Mouse (Mus musculus) hindbrain, embryonic 11.5 days (tissue): Measurements from ENCODE around the gene Pex11g. TPM values are rescaled to one million over a fixed set of nuclear protein-coding genes. Genes with fewer than 3 reads are reported as not detected.

Experiments used
- ATAC-seq: fragments of 200-750 bp; cut with Nextera tagmentation; 2 replicates; pipeline ENCODE4 v1.8.0; 2017; ENCODE audit warnings: mild to moderate bottlenecking, moderate TSS enrichment, moderate library complexity; ENCODE audit not compliant: low FRiP score
- DNase-seq: peaks from one replicate; pipeline ENCODE4 v3.0.0-alpha.2; 2015; ENCODE audit warnings: low spot score
- H3K27ac ChIP-seq: fragments of 300-500 bp; sonication (generic); 2 replicates; pipeline ENCODE4 v1.5.1; 2014; ENCODE audit warnings: mild to moderate bottlenecking, low read depth, low read length
- H3K27me3 ChIP-seq: fragments of 300-500 bp; sonication (generic); 2 replicates; pipeline ENCODE4 v1.6.1; 2014; ENCODE audit warnings: mild to moderate bottlenecking, low read length, moderate library complexity, mixed read lengths; ENCODE audit not compliant: control insufficient read depth, insufficient read depth
- H3K36me3 ChIP-seq: fragments of 300-500 bp; sonication (generic); 2 replicates; pipeline ENCODE4 v1.6.1; 2014; ENCODE audit warnings: mild to moderate bottlenecking, low read length, moderate library complexity, mixed read lengths; ENCODE audit not compliant: control insufficient read depth, insufficient read depth
- H3K4me1 ChIP-seq: fragments of 300-500 bp; sonication (generic); replicated peaks from 2 replicates; pipeline ENCODE4 v1.6.1; 2014; ENCODE audit warnings: low read length, mixed read lengths; ENCODE audit not compliant: control insufficient read depth, insufficient read depth
- H3K4me2 ChIP-seq: fragments of 300-500 bp; sonication (generic); replicated peaks from 2 replicates; pipeline ENCODE4 v1.6.1; 2014; ENCODE audit warnings: mild to moderate bottlenecking, low read depth, low read length
- H3K4me3 ChIP-seq: fragments of 300-500 bp; sonication (generic); 2 replicates; pipeline ENCODE4 v1.5.1; 2014; ENCODE audit warnings: low read depth, low read length
- H3K9ac ChIP-seq: fragments of 300-500 bp; sonication (generic); 2 replicates; pipeline ENCODE4 v1.6.1; 2014; ENCODE audit warnings: low read depth, low read length
- H3K9me3 ChIP-seq: fragments of 300-500 bp; sonication (generic); 2 replicates; pipeline ENCODE4 v1.6.1; 2016; ENCODE audit warnings: low read length; ENCODE audit not compliant: control insufficient read depth
- WGBS: fragments of 180-500 bp; shearing (Covaris S2); extraction: QIAGEN DNeasy Blood & Tissue Kit; methylation state at CpG from one replicate; pipeline ENCODE4 v1.1.7; 2014; 5-methylcytosine and 5-hydroxymethylcytosine counted together
- polyA plus RNA-seq: library from polyadenylated mRNA; unstranded; fragments of >200 nt; fragmentation: Nextera tagmentation; extraction: Ambion mirVana; gene quantifications from 2 replicates; pipeline ENCODE4 v1.2.1, GENCODE M21; 2014

Gene Pex11g
- polyA plus RNA-seq, 1 experiment from 2014 or later, result 2.4 TPM

DNA sequence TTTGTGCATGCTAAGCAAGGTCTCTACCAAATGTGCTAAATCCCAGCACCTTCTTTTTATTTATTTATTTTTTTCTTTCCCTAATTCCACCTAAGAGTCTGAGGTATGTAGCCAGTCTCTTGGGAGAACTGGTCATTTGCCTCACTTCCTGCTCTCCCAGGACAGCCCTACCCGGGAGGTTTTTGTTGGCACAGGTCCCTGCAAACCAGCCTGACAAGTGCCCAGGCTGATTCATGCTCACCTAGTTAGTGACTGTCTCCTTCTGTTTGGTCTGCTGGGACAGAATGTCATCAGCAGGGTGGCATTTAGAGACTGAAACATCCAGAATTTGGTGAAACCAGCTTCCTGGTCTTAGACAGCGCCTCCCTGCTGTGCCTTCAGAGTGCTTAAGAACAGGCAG is 37.5 kb downstream of the Pex11g start:
- Histone ChIP-seq H3K9me3 (no peaks in the 10 kb centered on the region), H3K4me1 (no peaks in the 10 kb centered on the region), H3K27me3 (no peaks in the 10 kb centered on the region), H3K36me3 (0 out of 2 replicates have a peak, but pooled peaks cover 4% of the 10 kb centered on the region), H3K9ac (no peak overlapping the region), H3K27ac (no peak overlapping the region), H3K4me2 (no peak overlapping the region), H3K4me3 (no peak overlapping the region)
- 77% methylated on average over 2 of the region's 2 CpGs for WGBS
- DNase-seq, result no peak
- ATAC-seq, result no peak

DNA sequence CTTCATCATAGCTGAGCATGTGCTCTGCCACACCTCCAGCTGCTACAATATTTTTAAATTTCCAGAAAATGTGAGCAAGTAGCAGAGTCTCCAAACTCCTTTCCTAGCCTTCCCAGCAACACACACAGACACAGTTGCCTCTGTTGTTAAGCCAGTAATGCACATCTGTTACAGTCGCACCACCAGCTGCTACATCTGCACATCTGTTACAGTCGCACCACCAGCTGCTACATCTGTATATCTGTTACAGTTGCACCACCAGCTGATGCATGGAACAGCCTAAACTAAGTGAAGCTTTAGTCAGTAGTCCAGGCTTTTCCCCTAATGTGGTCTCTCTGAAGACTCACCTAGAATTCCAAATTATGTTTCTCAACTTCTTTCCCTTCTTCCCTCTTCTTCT is 39.1 kb downstream of the Pex11g start:
- Histone ChIP-seq H3K4me1 (no peaks in the 10 kb centered on the region), H3K9me3 (no peaks in the 10 kb centered on the region), H3K4me3 (no peak overlapping the region), H3K27me3 (no peaks in the 10 kb centered on the region), H3K9ac (no peak overlapping the region), H3K36me3 (0 out of 2 replicates have a peak, but pooled peaks cover 4% of the 10 kb centered on the region), H3K27ac (no peak overlapping the region), H3K4me2 (no peak overlapping the region)
- 88% methylated on average over 2 of the region's 2 CpGs for WGBS
- DNase-seq, result no peak
- ATAC-seq, result no peak

DNA sequence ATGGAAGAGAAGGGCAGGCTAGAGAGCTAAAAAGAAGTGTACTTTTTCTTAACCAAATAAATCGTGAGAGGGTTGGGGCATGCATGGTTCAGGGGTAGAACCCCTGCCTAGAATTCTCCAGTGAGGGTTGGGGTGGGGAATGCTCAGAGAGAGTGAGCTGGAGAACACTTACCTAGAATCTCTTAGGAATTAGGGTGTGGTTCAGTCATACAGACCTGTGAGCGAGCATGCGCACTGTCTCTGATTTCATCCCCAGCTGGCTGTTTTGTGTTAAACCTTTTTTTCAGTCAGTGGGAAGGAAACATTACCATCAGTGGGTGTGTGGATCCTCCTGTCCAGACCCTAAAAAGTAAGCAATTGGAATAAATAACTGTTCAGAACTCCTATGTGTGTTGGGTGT is 41.3 kb downstream of the Pex11g start:
- no peak overlapping the region for H3K4me2 ChIP-seq
- H3K27me3 ChIP-seq, result no peaks in the 10 kb centered on the region
- DNase-seq (no peak), ATAC-seq (no peak)
- H3K9me3 ChIP-seq, result no peaks in the 10 kb centered on the region
- no peak overlapping the region for H3K27ac ChIP-seq
- H3K4me3 ChIP-seq, result no peak overlapping the region
- H3K36me3 ChIP-seq, result no peaks in the 10 kb centered on the region
- no peaks in the 10 kb centered on the region for H3K4me1 ChIP-seq
- H3K9ac ChIP-seq, result no peak overlapping the region
- WGBS, result 91% methylated on average over 3 of the region's 3 CpGs

DNA sequence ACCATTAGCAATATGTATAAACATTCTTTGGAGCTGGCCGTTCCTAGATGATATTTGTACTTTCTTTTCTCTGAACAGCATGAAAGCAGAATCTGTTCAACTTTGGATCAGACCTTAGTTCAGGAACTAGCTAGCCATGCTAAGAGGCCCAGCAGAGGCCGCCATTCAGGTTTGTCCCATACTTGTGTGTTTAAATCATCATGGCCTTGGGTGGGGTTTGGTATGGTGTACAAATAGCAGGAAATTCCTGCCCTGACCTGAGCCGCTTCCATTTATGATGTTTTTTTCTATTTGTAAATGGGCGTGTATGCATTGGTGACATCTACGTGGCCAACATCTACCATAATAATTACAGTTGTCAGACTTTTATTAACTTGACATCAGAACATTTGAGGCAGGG is 42.3 kb downstream of the Pex11g start:
- H3K36me3 ChIP-seq, result no peaks in the 10 kb centered on the region
- H3K4me3 ChIP-seq, result no peak overlapping the region
- H3K27me3 ChIP-seq, result no peaks in the 10 kb centered on the region
- no peak for DNase-seq
- no peak overlapping the region for H3K27ac ChIP-seq
- 92% methylated on average over 5 of the region's 5 CpGs for WGBS
- H3K4me1 ChIP-seq, result no peaks in the 10 kb centered on the region
- H3K9me3 ChIP-seq, result no peaks in the 10 kb centered on the region
- no peak overlapping the region for H3K9ac ChIP-seq
- H3K4me2 ChIP-seq, result no peak overlapping the region
- ATAC-seq, result no peak

DNA sequence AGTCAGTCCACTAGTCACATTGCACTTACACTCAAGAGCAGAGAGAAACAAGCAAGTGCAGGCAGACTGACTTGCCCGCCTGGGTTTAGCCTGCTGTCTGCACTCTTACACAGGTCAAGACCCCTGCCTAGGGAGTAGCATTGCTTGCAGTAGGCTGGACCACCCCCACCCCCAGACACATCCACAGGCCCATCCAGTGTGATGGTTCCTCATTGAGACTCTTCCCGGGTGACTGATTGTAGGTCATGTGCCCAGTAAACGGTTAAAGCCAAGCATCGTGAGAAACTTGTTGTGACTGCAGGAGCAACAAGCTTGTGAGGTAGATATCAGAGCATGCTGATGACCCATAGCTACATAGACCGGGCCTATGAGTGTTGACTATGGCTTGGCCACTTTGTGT is 46.0 kb downstream of the Pex11g start:
- peaks cover 9% of the 10 kb centered on the region for H3K4me1 ChIP-seq
- no peak overlapping the region for H3K27ac ChIP-seq
- ATAC-seq (no peak), DNase-seq (no peak)
- no peak overlapping the region for H3K4me2 ChIP-seq
- H3K9ac ChIP-seq, result no peak overlapping the region
- no peaks in the 10 kb centered on the region for H3K9me3 ChIP-seq
- WGBS, result 91% methylated on average over 5 of the region's 5 CpGs
- H3K4me3 ChIP-seq, result no peak overlapping the region
- no peaks in the 10 kb centered on the region for H3K36me3 ChIP-seq
- H3K27me3 ChIP-seq, result no peaks in the 10 kb centered on the region

DNA sequence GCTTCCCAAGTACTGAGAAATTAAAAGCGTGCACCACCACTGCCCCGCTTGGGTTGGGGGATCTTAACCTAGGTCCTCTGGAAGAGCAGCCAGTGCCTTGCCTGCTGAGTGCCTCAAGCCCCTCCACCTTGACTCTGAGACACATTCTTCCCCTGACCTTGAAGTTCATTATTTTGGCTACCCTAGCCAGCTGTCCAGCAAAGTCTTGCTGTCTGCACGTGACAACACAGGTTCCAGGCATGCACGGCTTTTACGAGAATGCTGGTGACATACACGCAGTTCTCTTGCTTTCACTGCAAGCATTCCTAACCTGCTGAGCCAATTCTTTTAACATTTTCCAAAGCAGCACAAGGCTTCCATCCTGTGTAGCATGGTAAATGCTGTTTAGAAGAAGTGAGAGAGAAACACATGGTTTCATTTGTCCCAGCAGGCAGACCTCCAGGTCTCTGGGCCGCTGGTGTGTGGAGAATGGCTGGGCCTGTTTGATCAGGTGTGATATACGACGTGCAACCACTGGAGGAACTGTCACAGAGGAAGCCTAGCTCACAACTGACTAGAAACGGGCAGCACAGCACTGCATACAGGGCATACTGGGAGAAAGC is 47.3 kb downstream of the Pex11g start:
- Histone ChIP-seq H3K9me3 (no peaks in the 10 kb centered on the region), H3K27ac (no peak overlapping the region), H3K4me1 (peaks cover 9% of the 10 kb centered on the region), H3K4me2 (no peak overlapping the region), H3K27me3 (no peaks in the 10 kb centered on the region), H3K9ac (no peak overlapping the region), H3K4me3 (no peak overlapping the region), H3K36me3 (no peaks in the 10 kb centered on the region)
- DNase-seq, result no peak
- ATAC-seq, result no peak
- 83% methylated on average over 10 of the region's 10 CpGs for WGBS

DNA sequence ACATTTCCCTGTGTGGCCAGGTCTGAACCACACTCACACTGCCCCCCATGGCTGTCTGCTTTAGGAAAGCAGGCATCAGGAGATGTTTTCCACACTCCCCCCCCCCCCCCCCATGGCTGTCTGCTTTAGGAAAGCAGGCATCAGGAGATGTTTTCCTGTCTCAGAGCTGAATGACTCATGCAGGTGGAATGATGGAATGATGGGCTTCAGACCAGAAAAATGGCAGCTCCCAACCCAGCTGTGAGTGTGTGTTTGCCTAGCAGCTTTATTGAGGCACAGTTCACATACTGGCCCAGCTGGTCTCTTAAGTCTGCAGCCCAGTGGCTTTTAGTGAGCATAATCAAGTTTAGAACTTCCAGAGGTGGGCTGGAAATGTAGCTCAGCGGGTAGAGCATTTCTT is 49.4 kb downstream of the Pex11g start:
- Histone ChIP-seq H3K9me3 (no peaks in the 10 kb centered on the region), H3K36me3 (no peaks in the 10 kb centered on the region), H3K9ac (no peak overlapping the region), H3K4me1 (peaks cover 18% of the 10 kb centered on the region), H3K4me2 (no peak overlapping the region), H3K27ac (peak overlapping the region; percentile 58; the same call in 1 of the 2 replicates), H3K27me3 (no peaks in the 10 kb centered on the region), H3K4me3 (no peak overlapping the region)
- WGBS, result 75% methylated on average over 1 of the region's 1 CpGs
- ATAC-seq (no peak), DNase-seq (no peak)

DNA sequence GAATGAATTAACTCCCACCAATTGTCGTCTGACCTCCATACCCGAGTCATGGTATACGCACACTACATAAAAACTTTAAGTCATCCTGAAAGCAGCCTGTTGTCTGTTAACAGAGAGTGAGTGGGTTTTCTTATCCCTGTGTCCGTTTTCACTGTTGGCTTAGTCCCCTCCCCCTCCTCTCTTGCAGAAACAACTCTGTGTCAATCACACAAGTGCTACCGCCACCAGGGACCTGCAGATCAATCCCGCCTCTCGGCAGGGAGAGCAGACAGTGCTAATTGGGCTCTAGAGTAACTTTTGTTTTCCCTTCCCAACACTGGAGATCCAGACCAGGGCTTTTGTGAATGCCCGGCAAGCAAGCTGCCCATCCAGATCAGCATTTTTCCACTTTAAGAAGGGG is 50.0 kb downstream of the Pex11g start:
- H3K4me1 ChIP-seq, result peaks cover 18% of the 10 kb centered on the region
- WGBS, result 4% methylated on average over 8 of the region's 8 CpGs
- H3K27me3 ChIP-seq, result no peaks in the 10 kb centered on the region
- H3K27ac ChIP-seq, result peak overlapping the region; percentile 58
- no peaks in the 10 kb centered on the region for H3K36me3 ChIP-seq
- ATAC-seq (peak; percentile 64), DNase-seq (peak; percentile 68)
- no peak overlapping the region for H3K4me3 ChIP-seq
- H3K9me3 ChIP-seq, result no peaks in the 10 kb centered on the region
- H3K4me2 ChIP-seq, result no peak overlapping the region
- H3K9ac ChIP-seq, result 0 out of 2 replicates have a peak overlapping the region, but pooled peaks have one; percentile 19

DNA sequence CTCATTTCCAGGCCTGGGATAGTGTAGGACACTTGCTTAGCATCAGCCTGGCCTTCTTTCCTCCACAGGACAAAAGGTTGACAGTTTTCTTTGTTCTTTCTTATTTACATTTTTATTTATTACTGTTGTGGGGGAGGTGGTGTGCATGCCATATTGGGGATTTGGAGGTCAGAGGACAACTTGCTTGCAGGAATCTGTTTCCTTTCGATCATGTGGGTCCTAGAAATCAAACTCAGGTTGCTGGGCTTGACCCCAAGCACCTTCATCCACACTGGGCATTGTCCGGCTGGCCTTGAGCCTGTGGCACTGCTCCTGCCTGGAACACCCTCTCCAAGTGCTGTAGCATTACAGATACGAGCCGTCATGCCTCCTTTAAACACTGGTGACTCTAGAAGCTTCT is 50.6 kb downstream of the Pex11g start:
- no peaks in the 10 kb centered on the region for H3K27me3 ChIP-seq
- H3K9me3 ChIP-seq, result no peaks in the 10 kb centered on the region
- no peak overlapping the region for H3K9ac ChIP-seq
- DNase-seq (peak; percentile 25), ATAC-seq (peak; percentile 36; the same call in 1 of the 2 replicates)
- no peaks in the 10 kb centered on the region for H3K36me3 ChIP-seq
- peaks cover 18% of the 10 kb centered on the region for H3K4me1 ChIP-seq
- no peak overlapping the region for H3K27ac ChIP-seq
- H3K4me2 ChIP-seq, result no peak overlapping the region
- 24% methylated on average over 4 of the region's 4 CpGs for WGBS
- no peak overlapping the region for H3K4me3 ChIP-seq
